Comparison of ENCODE assay signal across 7 mouse cellular contexts in genomic region chr10:84760118-84761111, GRCm38 (mm10). TPM values are rescaled to one million over a fixed set of nuclear protein-coding genes. Genes with fewer than 3 reads are reported as not detected.
A peak's percentile ranks its signal among the peaks of the same experiment; 100 is the strongest.
DNase-seq lines count a peak whose midpoint lies in the region; ATAC-seq lines count a peak whose summit lies in the region.

No protein-coding gene starts in this region.

- peaks cover 84% of the 10 kb centered on the region for H3K27me3 ChIP-seq in embryonic facial prominence, embryonic 10.5 days (replicated peaks; ENCODE audit: low read depth, poor library complexity, severe bottlenecking)
- peaks cover 19% of the 10 kb centered on the region for H3K27me3 ChIP-seq in hindbrain, embryonic 11.5 days (ENCODE audit: control insufficient read depth, insufficient read depth, low read length)
- peaks cover 37% of the 10 kb centered on the region for H3K27me3 ChIP-seq in neural tube, embryonic 11.5 days (ENCODE audit: control insufficient read depth, insufficient read depth, low read length)

- ATAC-seq in hindbrain, embryonic 11.5 days (ENCODE audit: low FRiP score), result peak; percentile 46
- peak; percentile 33; the same call in 1 of the 2 replicates for ATAC-seq in neural tube, embryonic 11.5 days (ENCODE audit: insufficient read depth, low FRiP score, low TSS enrichment)

- peak overlapping the region; percentile 80 for H3K4me2 ChIP-seq in hindbrain, embryonic 11.5 days (replicated peaks; ENCODE audit: low read depth, low read length)
- peak overlapping the region; percentile 76 for H3K4me2 ChIP-seq in neural tube, embryonic 11.5 days (ENCODE audit: low read depth)

- DNase-seq in left cerebral cortex, postnatal 4 days, result peak; percentile 63
- no peak for DNase-seq in left cerebral cortex, adult 11 months (ENCODE audit: low spot score)
- DNase-seq in embryonic facial prominence, embryonic 10.5 days (ENCODE audit: low spot score), result peak; percentile 82
- peak; percentile 78 for DNase-seq in hindbrain, embryonic 11.5 days (ENCODE audit: low spot score)
- DNase-seq in neural tube, embryonic 11.5 days (ENCODE audit: low spot score), result peak; percentile 78
- no peak for DNase-seq in B cell, adult 2 months
- DNase-seq in thymus, postnatal 25 days, result no peak

- no peaks in the 10 kb centered on the region for H3K36me3 ChIP-seq in embryonic facial prominence, embryonic 10.5 days (replicated peaks)
- no peaks in the 10 kb centered on the region for H3K36me3 ChIP-seq in hindbrain, embryonic 11.5 days (ENCODE audit: control insufficient read depth, insufficient read depth, low read length)
- H3K36me3 ChIP-seq in neural tube, embryonic 11.5 days (ENCODE audit: control insufficient read depth, insufficient read depth, low read length), result no peaks in the 10 kb centered on the region

- intact Hi-C loops in left cerebral cortex, postnatal 4 days (cut with DNase I), result no loop called here

- peak overlapping the region; percentile 78 for H3K27ac ChIP-seq in embryonic facial prominence, embryonic 10.5 days (replicated peaks)
- H3K27ac ChIP-seq in hindbrain, embryonic 11.5 days (ENCODE audit: low read depth, low read length), result peak overlapping the region; percentile 65
- H3K27ac ChIP-seq in neural tube, embryonic 11.5 days (ENCODE audit: low read depth, low read length), result peak overlapping the region; percentile 85

- H3K9me3 ChIP-seq in embryonic facial prominence, embryonic 10.5 days, result no peaks in the 10 kb centered on the region
- no peaks in the 10 kb centered on the region for H3K9me3 ChIP-seq in hindbrain, embryonic 11.5 days (ENCODE audit: control insufficient read depth, low read length)
- H3K9me3 ChIP-seq in neural tube, embryonic 11.5 days (ENCODE audit: control insufficient read depth, low read length), result no peaks in the 10 kb centered on the region

- WGBS in embryonic facial prominence, embryonic 10.5 days, result 4% methylated on average over 46 of the region's 46 CpGs
- WGBS in hindbrain, embryonic 11.5 days, result 5% methylated on average over 46 of the region's 46 CpGs
- WGBS in neural tube, embryonic 11.5 days, result 5% methylated on average over 42 of the region's 46 CpGs

- H3K4me1 ChIP-seq in embryonic facial prominence, embryonic 10.5 days, result peaks cover 46% of the 10 kb centered on the region
- H3K4me1 ChIP-seq in hindbrain, embryonic 11.5 days (replicated peaks; ENCODE audit: control insufficient read depth, insufficient read depth, low read length), result peaks cover 11% of the 10 kb centered on the region
- peaks cover 17% of the 10 kb centered on the region for H3K4me1 ChIP-seq in neural tube, embryonic 11.5 days (ENCODE audit: control insufficient read depth, insufficient read depth, low read length)

- peak overlapping the region; percentile 88 for H3K9ac ChIP-seq in hindbrain, embryonic 11.5 days (ENCODE audit: low read depth, low read length)
- peak overlapping the region; percentile 60 for H3K9ac ChIP-seq in neural tube, embryonic 11.5 days (ENCODE audit: low read length)

- peak overlapping the region; percentile 59 for H3K4me3 ChIP-seq in embryonic facial prominence, embryonic 10.5 days
- peak overlapping the region; percentile 70 for H3K4me3 ChIP-seq in hindbrain, embryonic 11.5 days (ENCODE audit: low read depth, low read length)
- peak overlapping the region; percentile 56 for H3K4me3 ChIP-seq in neural tube, embryonic 11.5 days (ENCODE audit: low read depth, low read length)

RNA-seq across cellular contexts. Expression of gene Rfx4, which starts 4.6 kb away (rescaled TPM):
- total RNA-seq in left cerebral cortex, postnatal 4 days (2021), result 10 to 100 TPM in 1 of 2 experiments, 1 to 10 TPM in 1; 9.4 to 10.1 TPM
- 3.8 and 15.5 TPM in 2 replicates for polyA plus RNA-seq in embryonic facial prominence, embryonic 10.5 days (2016; fragmentation: Nextera tagmentation; extraction: Ambion mirVana)
- polyA plus RNA-seq in hindbrain, embryonic 11.5 days (2014; fragmentation: Nextera tagmentation; extraction: Ambion mirVana), result 65.9 and 66.5 TPM in 2 replicates
- polyA plus RNA-seq in neural tube, embryonic 11.5 days (2014; fragmentation: Nextera tagmentation; extraction: Ambion mirVana), result 56.3 and 62.9 TPM in 2 replicates

Comparison
In these comparisons a context has a peak if more than half of its experiments do, and no peak if none do; other contexts are left out.
1. DNase-seq: peak in left cerebral cortex, postnatal 4 days (single experiment), embryonic facial prominence, embryonic 10.5 days (single experiment), hindbrain, embryonic 11.5 days (single experiment) and neural tube, embryonic 11.5 days (single experiment); none in left cerebral cortex, adult 11 months (single experiment), B cell, adult 2 months (0 of 2) and thymus, postnatal 25 days (single experiment).
2. Peak in every context shown above with its lines, with median percentiles within 50 percentile points of each other: H3K27ac ChIP-seq and H3K4me3 ChIP-seq.